Mouse (Mus musculus) CH12.LX (cell line): ENCODE data around the gene Ankrd31.

Experiments
- CHD2 ChIP-seq: IDR thresholded peaks from 2 replicates; pipeline ENCODE4 v1.6.1; 2011; ENCODE audit warnings: low read length, improper control_type of control experiment
- JUN ChIP-seq: IDR thresholded peaks from 2 replicates; pipeline ENCODE4 v1.6.1; 2011; ENCODE audit warnings: low read depth, mild to moderate bottlenecking, low read length, improper control_type of control experiment, moderate library complexity; ENCODE audit not compliant: insufficient read depth
- MAX ChIP-seq: IDR thresholded peaks from 2 replicates; pipeline ENCODE4 v1.6.1; 2011; ENCODE audit warnings: low read length, improper control_type of control experiment
- MAZ ChIP-seq: IDR thresholded peaks from 2 replicates; pipeline ENCODE4 v1.6.1; 2012; ENCODE audit warnings: low read depth, mild to moderate bottlenecking, inconsistent platforms, low read length, improper control_type of control experiment, moderate library complexity
- POLR2AphosphoS2 ChIP-seq: IDR thresholded peaks from 2 replicates; pipeline ENCODE4 v1.6.1; 2011; ENCODE audit warnings: low read depth, low read length, improper control_type of control experiment

DNA sequence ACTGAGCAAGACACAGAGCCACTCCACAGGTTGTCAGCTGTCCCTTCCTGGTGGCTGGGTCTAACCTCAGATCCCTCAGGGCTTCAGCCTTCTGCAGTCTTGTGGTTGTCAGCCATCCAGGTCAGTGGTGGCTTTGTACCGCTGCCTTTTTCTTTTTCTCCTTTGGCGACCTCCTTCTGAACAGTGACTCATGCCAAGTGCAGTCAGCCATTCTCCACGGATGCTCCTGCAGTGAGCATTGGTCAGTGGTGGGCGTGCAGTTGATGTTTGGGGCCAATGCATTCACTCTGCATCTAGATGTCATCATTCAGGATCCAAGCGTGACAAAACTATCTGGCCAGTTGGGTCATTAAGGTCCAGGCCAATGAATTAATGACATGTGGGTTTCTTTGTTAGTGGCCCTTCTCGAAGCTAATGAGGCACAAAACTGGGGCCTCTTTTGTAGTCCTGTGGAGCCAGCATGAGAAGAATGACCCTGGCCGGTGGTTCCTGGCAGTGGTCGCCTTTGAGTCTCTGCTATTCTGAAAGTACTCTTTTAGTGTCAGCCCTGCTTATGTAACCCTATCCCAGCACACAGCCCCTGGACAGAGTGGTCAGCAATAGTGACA lies 180.5 kb downstream of the Ankrd31 start:
- TF ChIP-seq POLR2AphosphoS2 (no peak), MAX (no peak), CHD2 (no peak), JUN (no peak), MAZ (no peak)
